ENCODE assay signal across 8 mouse cellular contexts in the genomic region with DNA sequence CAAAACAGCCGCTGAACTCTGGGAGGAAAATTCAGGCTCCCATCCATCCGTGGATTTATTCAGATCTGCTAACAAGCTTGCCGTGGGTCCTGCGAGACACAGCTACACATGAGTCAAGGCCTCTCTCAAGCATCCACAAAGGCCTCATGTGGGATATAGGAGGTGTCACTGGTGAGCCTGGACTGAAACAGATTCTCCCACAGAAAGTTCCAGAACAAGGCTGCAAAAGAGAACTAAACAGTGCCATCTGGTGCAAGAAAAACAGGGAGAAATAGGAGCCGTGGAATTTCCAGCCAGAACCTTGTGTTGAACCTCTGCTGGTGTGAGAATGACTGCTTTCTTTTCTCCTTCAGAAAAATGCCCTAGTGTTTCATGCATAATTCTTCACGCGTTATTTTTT.
DNase-seq lines count a peak whose midpoint lies in the region; ATAC-seq lines count a peak whose summit lies in the region.

No protein-coding gene starts in this region.

- H3K4me2 ChIP-seq in hindbrain, embryonic 15.5 days: no peak overlapping the region
- no peak overlapping the region for H3K4me2 ChIP-seq in hindbrain, embryonic 12.5 days (replicated peaks)

- no peaks in the 10 kb centered on the region for H3K36me3 ChIP-seq in hindbrain, embryonic 15.5 days
- no peaks in the 10 kb centered on the region for H3K36me3 ChIP-seq in hindbrain, embryonic 12.5 days

- peaks cover 10% of the 10 kb centered on the region for H3K4me1 ChIP-seq in hindbrain, embryonic 15.5 days (replicated peaks)
- H3K4me1 ChIP-seq in hindbrain, embryonic 12.5 days: peaks cover 5% of the 10 kb centered on the region

- H3K9ac ChIP-seq in hindbrain, embryonic 15.5 days: no peak overlapping the region
- no peak overlapping the region; the same call in 1 of the 2 replicates for H3K9ac ChIP-seq in hindbrain, embryonic 12.5 days

- H3K4me3 ChIP-seq in hindbrain, embryonic 15.5 days: no peak overlapping the region
- no peak overlapping the region for H3K4me3 ChIP-seq in hindbrain, embryonic 12.5 days

- ATAC-seq in hindbrain, embryonic 15.5 days (ENCODE audit: low FRiP score, low read depth): no peak
- ATAC-seq in hindbrain, embryonic 12.5 days (ENCODE audit: low FRiP score): no peak
- ATAC-seq in megakaryocyte, adult 5-6 weeks (ENCODE audit: poor library complexity, severe bottlenecking): no peak
- ATAC-seq in granulocyte monocyte progenitor cell, adult 5-6 weeks (replicated peaks; ENCODE audit: poor library complexity, severe bottlenecking): no peak

- DNase-seq in brain, adult 2 months (ENCODE audit: low read depth, low spot score): peak; percentile 90
- peak; percentile 20 to 32 for DNase-seq in cerebellum, postnatal 25 days
- DNase-seq in layer of hippocampus, adult 8-10 months (ENCODE audit: low spot score in 2 of 2): peak; percentile 31 to 44
- DNase-seq in right cerebral cortex, postnatal 10 days (ENCODE audit: low spot score in 2 of 2): peak; percentile 54 to 59

- H3K27me3 ChIP-seq in hindbrain, embryonic 15.5 days: no peaks in the 10 kb centered on the region
- H3K27me3 ChIP-seq in hindbrain, embryonic 12.5 days: no peaks in the 10 kb centered on the region

- H3K9me3 ChIP-seq in hindbrain, embryonic 15.5 days: no peaks in the 10 kb centered on the region
- H3K9me3 ChIP-seq in hindbrain, embryonic 12.5 days (replicated peaks): no peaks in the 10 kb centered on the region

- WGBS in hindbrain, embryonic 15.5 days: 61% methylated on average over 7 of the region's 7 CpGs
- WGBS in hindbrain, embryonic 12.5 days: 71% methylated on average over 7 of the region's 7 CpGs

- peak overlapping the region; percentile 32 for H3K27ac ChIP-seq in hindbrain, embryonic 15.5 days (replicated peaks)
- H3K27ac ChIP-seq in hindbrain, embryonic 12.5 days: no peak overlapping the region

Comparison
In these comparisons a context has a peak if more than half of its experiments do, and no peak if none do; other contexts are left out.
1. DNase-seq: peak in every context shown above with its lines; median percentile 90 in brain, adult 2 months; 56 in right cerebral cortex, postnatal 10 days; 38 in layer of hippocampus, adult 8-10 months; 26 in cerebellum, postnatal 25 days.